Mouse (Mus musculus): ENCODE measurements around the gene Clca4b.
"Not testable (repeated sequence)": the region's sequence is repeated elsewhere in the genome, so short reads cannot be mapped to it uniquely, and the experiment has no call there.

Clca4b gene

GRCm38 (mm10) chr3:144932335-144932734 lies at the start of gene Clca4b:
TSS of gene Clca4b (minus strand) at chr3:144932529.
- no peak for DNase-seq (ENCODE audit: low spot score)

- DNase-seq (ENCODE audit: low spot score) = no peak
Observed at GRCm38 (mm10) chr3:144980551-144980950, 48.2 kb upstream of the Clca4b start.

DNA sequence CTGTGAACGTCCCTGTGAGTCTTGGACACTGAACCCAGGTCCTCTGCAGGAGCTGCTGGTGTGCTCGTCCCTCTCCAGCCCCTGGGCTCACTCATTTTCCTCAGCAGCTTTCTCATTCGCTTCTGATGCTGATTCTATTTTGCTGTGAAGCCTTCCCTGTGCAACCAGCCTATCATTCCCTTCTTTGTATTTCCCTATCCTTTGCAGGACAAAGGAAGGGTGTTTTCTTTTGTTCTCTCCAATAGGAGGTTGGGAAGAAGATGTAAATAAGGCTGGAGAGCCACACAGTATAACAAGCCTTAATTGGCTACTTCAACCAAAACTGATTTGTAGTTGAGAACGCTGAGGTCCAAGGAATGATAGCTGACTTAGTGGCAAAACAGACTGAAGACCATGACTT lies 45.3 kb upstream of the Clca4b start:
- no peak for DNase-seq (ENCODE audit: low spot score)

DNA sequence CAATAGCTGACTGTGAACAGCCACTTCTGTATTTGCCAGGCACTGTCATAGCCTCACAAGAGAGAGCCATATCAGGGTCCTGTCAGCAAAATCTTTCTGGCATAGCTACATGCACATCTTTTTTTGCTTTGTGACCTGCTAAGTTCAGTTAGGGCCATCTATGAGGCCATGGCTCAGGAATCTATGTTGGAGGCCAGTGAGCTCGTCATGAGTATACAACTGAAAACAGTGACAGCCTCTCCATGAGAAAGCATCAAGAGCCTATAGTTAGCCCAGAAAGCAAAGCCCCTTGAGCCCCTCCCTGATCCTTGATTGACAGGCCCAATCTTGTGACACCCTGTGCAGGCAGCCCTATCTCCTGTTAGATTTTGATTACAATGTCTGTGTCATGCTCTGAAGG lies 43.8 kb upstream of the Clca4b start:
- no peak for DNase-seq (ENCODE audit: low spot score)

DNA sequence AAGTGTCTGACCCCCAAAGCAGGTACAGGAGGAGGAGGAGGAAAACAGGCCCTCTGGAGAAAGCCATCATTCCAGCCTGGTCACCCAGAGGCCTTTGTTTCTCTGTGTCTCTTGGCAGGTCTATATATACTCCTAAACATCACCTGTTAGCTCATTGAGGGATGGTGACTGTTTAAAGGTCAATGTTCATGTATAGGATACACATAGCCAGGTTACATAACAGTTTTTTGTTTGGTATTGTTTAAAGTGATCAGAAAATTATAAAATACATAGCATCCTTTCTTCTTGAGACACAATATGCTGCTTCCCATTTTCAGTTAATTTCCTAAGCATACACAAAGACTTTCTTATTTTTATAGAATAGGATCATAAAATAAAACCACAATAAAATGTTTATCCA lies 42.6 kb upstream of the Clca4b start, which contains the start of gene Clca4a:
Gene Clca4a (minus strand): TSS at position 101 of the 400 bp plus-strand sequence.
- no peak for DNase-seq (ENCODE audit: low spot score)

DNA sequence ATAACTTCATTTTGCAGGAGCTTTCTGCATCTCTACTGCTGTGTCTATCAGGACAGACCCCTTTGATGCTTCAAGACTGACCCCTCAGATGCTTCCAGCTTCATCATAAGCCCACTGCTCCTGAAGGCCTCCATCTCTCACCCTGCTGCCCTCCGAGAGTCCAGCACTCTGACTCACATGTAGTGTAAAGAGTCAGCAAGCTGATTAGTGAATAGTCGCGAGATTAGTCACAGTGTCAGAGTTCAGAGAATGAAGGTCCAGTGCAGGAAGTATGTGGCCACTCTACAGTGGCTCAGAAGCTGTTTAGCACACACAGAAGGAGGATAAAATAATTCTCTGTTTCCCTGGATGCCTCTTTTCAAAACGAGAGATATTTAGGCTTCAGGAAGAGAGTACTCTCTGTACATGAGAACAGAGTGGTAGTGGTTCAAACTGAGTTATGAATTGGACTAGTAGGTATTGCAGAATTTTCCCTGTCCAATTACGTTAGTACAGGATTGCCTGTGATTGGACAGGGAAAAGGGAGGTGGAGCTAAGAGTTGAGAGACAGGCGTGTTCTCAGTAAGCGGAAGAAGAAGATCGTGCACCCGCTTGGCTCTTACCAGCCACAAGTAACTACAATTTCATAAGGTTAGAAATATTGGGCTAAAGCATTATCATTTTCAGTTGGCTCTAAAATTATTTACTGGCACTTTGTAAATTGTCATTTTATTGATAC lies 39.4 kb upstream of the Clca4b start:
- DNase-seq (ENCODE audit: low spot score) = no peak

DNA sequence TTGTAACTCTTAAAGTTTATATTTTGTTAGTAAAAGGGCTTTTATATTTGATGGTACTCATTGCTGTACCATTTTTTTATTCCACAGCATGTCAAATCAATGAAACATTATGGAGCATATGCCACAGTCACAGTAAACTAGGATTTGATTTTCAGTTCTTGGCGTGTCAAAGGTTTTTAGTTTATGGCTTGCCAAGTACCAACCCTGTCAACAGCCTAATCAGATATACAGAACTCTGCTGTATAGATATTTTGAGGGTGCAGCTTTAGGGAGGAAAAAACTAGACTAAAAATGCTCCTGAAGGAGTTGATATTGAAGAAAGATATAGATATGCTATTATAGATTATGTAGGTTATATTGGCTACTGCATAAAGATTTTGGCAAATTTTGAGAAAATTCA lies 37.4 kb upstream of the Clca4b start:
- no peak for DNase-seq (ENCODE audit: low spot score)

- no peak for DNase-seq (ENCODE audit: low spot score)
Observed at GRCm38 (mm10) chr3:144966074-144966473, 33.7 kb upstream of the Clca4b start.

DNA sequence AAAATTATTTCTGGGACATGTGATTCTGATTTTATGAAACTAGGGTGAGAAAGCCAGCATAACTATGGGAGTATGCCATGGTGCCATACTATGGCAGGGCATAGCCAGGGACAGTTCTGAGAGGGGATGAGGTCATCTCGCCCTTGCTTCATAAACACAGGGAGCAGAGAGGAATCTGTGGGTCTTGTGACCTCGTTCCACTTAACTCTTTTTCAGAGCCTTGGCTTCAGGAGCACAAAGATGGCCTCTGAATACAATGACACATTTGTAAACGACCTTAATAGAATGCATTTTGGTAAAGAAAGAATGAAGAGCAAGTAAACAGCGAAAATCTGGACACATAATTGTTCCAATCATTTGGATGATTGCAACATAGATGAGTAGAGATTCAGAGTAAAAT lies 18.5 kb upstream of the Clca4b start:
- no peak for DNase-seq (ENCODE audit: low spot score)

- not testable (repeated sequence) for DNase-seq (ENCODE audit: low spot score)
Observed at GRCm38 (mm10) chr3:144947376-144947775, 15.0 kb upstream of the Clca4b start.

GRCm38 (mm10) chr3:144933625-144934024 lies 1.3 kb upstream of the Clca4b start:
- DNase-seq (ENCODE audit: low spot score) = not testable (repeated sequence)

DNA sequence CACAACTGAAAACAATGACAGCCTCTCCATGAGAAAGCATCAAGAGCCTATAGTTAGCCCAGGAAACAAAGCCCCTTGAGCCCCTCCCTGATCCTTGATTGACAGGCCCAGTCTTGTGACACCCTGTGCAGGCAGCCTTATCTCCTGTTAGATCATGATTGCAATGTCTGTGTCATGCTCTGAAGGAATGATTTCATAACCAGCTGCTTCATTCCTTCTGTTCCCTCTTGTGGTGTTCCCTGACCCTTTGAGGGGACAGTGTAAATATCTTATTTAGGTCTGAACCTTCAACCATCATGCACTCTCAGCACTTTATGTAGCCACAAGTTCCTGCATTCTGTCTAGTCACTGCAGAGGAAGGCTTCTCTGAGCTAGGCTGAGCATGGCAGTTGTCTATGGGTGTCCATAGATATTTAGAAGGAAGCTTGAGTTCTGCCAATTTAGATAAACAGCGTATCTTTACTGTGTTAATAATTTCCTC lies 722 bp upstream of the Clca4b start:
- DNase-seq (ENCODE audit: low spot score) = peak; percentile 7

DNA sequence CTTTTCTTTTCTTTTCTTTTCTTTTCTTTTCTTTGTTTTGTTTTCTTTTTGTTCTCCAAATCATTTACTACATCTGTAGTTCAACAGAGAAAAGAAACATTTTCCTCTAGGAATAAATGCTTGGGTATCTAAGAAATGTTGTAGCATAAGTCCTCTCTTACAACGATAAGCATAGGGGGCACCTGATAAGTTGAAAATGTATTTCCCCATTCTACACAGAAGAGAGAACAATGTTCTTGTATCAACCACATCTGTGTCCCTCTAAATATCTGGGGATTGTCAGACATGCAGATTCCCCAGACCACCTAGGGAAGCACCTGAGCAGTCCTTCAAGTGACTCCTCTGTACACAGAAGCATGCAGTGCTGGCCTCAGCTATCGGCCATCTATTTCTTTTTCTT lies 18.3 kb downstream of the Clca4b start:
- no peak for DNase-seq (ENCODE audit: low spot score)

DNA sequence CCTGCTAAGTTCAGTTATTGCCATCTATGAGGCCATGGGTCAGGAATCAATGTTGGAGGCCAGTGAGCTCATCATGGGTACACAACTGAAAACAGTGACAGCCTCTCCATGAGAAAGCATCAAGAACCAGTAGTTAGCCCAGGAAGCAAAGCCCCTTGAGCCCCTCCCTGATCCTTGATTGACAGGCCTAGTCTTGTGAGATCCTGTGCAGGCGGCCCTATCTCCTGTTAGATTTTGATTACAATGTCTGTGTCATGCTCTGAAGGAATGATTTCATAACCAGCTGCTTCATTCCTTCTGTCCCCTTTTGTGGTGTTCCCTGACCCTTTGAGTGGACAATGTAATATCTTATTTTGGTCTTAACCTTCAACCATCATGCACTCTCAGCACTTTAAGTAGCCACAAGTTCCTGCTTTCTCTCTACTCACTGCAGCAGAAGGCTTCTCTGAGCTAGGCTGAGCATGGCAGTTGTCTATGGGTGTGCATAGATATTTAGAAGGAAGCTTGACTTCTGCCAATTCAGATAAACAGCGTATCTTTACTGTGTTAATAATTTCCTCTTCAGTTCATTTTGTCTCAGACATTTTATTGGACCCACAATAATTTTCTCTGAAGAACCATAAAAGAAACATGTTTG lies 35.2 kb downstream of the Clca4b start:
- no peak for DNase-seq (ENCODE audit: low spot score)

- DNase-seq (ENCODE audit: low spot score) = no peak
Observed at GRCm38 (mm10) chr3:144890246-144890758, 42.0 kb downstream of the Clca4b start.

GRCm38 (mm10) chr3:144886957-144887356 lies 45.4 kb downstream of the Clca4b start:
- DNase-seq (ENCODE audit: low spot score) = no peak

GRCm38 (mm10) chr3:144872012-144872411 lies 60.3 kb downstream of the Clca4b start:
- DNase-seq (ENCODE audit: low spot score) = not testable (repeated sequence)
